Mouse (Mus musculus) adrenal gland, postnatal 4 days (tissue): ENCODE measurements around the gene Pelp1. TPM values are rescaled to one million over a fixed set of nuclear protein-coding genes. Genes with fewer than 3 reads are reported as not detected.

Experiments
- microRNA-seq: library from miRNA; unstranded; fragments of <30 nt; microRNA quantifications from one replicate; pipeline ENCODE4 v1.2.0, GENCODE M21; 2021
- total RNA-seq, 2 experiments: library from RNA; stranded (reverse); gene quantifications; 2 replicates each; pipeline ENCODE4 v1.2.3; 2021

Gene Pelp1
- total RNA-seq, 2 experiments from 2014 or later: 37.2 to 40.5 TPM

Small RNA genes within 50 kb of the gene (microRNA-seq; reads per million reads assigned to microRNA genes)
- not detected for gene Mir7115

Other genes with a start within 250 kb of the Pelp1 start
- gene Slc16a11, start 197.3 kb downstream of the Pelp1 start, total RNA-seq: 1 to 10 TPM in 1 of 2 experiments, under 1 TPM in 1; 0.71 to 2.9 TPM
- 10 to 100 TPM in 1 of 2 experiments, 1 to 10 TPM in 1; 6.2 to 10.9 TPM for gene Slc16a13, start 189.0 kb downstream of the Pelp1 start, total RNA-seq
- gene Bcl6b, start 180.2 kb downstream of the Pelp1 start, total RNA-seq: 10 to 100 TPM; 23.8 to 33.4 TPM
- gene 0610010K14Rik, start 172.1 kb downstream of the Pelp1 start, total RNA-seq: 10 to 100 TPM; 70.1 to 72.5 TPM
- 1 to 10 TPM; 4.5 to 8.1 TPM for gene Gm21988, start 170.2 kb downstream of the Pelp1 start, total RNA-seq
- 100 to 1,000 TPM; 160 to 164 TPM for gene Rnasek, start 170.2 kb downstream of the Pelp1 start, total RNA-seq
- gene Alox12, start 154.7 kb downstream of the Pelp1 start, total RNA-seq: 1 to 10 TPM; 3.4 to 3.7 TPM
- gene Alox12e, start 87.4 kb downstream of the Pelp1 start, total RNA-seq: not detected
- 1 to 10 TPM in 1 of 2 experiments, under 1 TPM in 1; 0.95 to 1.5 TPM for gene Alox15, start 58.0 kb downstream of the Pelp1 start, total RNA-seq
- 10 to 100 TPM; 30.4 to 32.3 TPM for gene Arrb2, start 22.6 kb upstream of the Pelp1 start, total RNA-seq
- gene Med11, start 41.9 kb upstream of the Pelp1 start, total RNA-seq: 10 to 100 TPM; 17.3 to 18.6 TPM
- gene Zmynd15, start 49.4 kb upstream of the Pelp1 start, total RNA-seq: 1 to 10 TPM; 2.2 to 2.3 TPM
- gene Cxcl16, start 50.0 kb upstream of the Pelp1 start, total RNA-seq: 1 to 10 TPM; 5.8 to 7.4 TPM
- 1 to 10 TPM; 1.3 TPM for gene Tm4sf5, start 95.2 kb upstream of the Pelp1 start, total RNA-seq
- gene Vmo1, start 104.6 kb upstream of the Pelp1 start, total RNA-seq: under 1 TPM; 0.51 to 0.64 TPM
- 1 to 10 TPM in 1 of 2 experiments, not detected in 1; 5.0 TPM for gene Gltpd2, start 109.2 kb upstream of the Pelp1 start, total RNA-seq
- 100 to 1,000 TPM; 289 to 310 TPM for gene Psmb6, start 115.3 kb upstream of the Pelp1 start, total RNA-seq
- not detected for gene Gm40193, start 122.9 kb upstream of the Pelp1 start, total RNA-seq
- 10 to 100 TPM; 11.8 to 15.4 TPM for gene Pld2, start 130.0 kb upstream of the Pelp1 start, total RNA-seq
- 10 to 100 TPM; 67.7 to 67.8 TPM for gene Mink1, start 152.8 kb upstream of the Pelp1 start, total RNA-seq
- not detected for gene 4930544D05Rik, start 205.8 kb upstream of the Pelp1 start, total RNA-seq
- under 1 TPM in 1 of 2 experiments, not detected in 1; 0.36 TPM for gene Chrne, start 209.2 kb upstream of the Pelp1 start, total RNA-seq
- gene Gp1ba, start 229.1 kb upstream of the Pelp1 start, total RNA-seq: 1 to 10 TPM in 1 of 2 experiments, under 1 TPM in 1; 0.28 to 1.2 TPM
- 100 to 1,000 TPM; 100 to 106 TPM for gene Rnf167, start 237.2 kb upstream of the Pelp1 start, total RNA-seq
- 100 to 1,000 TPM; 153 TPM for gene Slc25a11, start 237.4 kb upstream of the Pelp1 start, total RNA-seq
- gene Pfn1, start 244.6 kb upstream of the Pelp1 start, total RNA-seq: 100 to 1,000 TPM; 804 to 830 TPM
- 100 to 1,000 TPM in 1 of 2 experiments, 10 to 100 TPM in 1; 72.6 to 112 TPM for gene Eno3, start 247.2 kb upstream of the Pelp1 start, total RNA-seq